Mouse (Mus musculus) ES-E14 (cell line): ENCODE results near the gene Dock10. TPM values are rescaled to one million over a fixed set of nuclear protein-coding genes. Genes with fewer than 3 reads are reported as not detected.

Experiments
- DNase-seq: peaks from one replicate; pipeline ENCODE4 v3.0.0-alpha.2; 2013; ENCODE audit warnings: low read depth, low spot score
- H3K27ac ChIP-seq: 2 replicates; pipeline ENCODE4 v1.5.1; 2012; ENCODE audit warnings: low read depth, mild to moderate bottlenecking, low read length, moderate library complexity, mixed read lengths; ENCODE audit not compliant: poor library complexity, insufficient read depth, severe bottlenecking
- H3K36me3 ChIP-seq: 2 replicates; pipeline ENCODE4 v1.6.1; 2012; ENCODE audit warnings: mild to moderate bottlenecking, low read length, moderate library complexity, mixed read lengths; ENCODE audit not compliant: control insufficient read depth, poor library complexity, insufficient read depth, severe bottlenecking
- H3K4me1 ChIP-seq, 2 experiments: fragments of 150-350 bp in 1 of 2; sonication (generic) in 1 of 2; 2 replicates each; pipeline ENCODE4 v1.6.1; 2012; ENCODE audit warnings: low read length in 2 of 2, mild to moderate bottlenecking in 1 of 2, mixed read lengths in 1 of 2; ENCODE audit not compliant: control insufficient read depth in 2 of 2, insufficient read depth in 2 of 2, poor library complexity in 1 of 2
- H3K4me3 ChIP-seq, 2 experiments: fragments of 150-350 bp in 1 of 2; sonication (generic) in 1 of 2; 2 replicates each; pipeline ENCODE4 v1.5.1; 2012; ENCODE audit warnings: low read length in 2 of 2, low read depth in 1 of 2, mild to moderate bottlenecking in 1 of 2, mixed read lengths in 1 of 2; ENCODE audit not compliant: insufficient read depth in 1 of 2, poor library complexity in 1 of 2, severe bottlenecking in 1 of 2
- H3K9ac ChIP-seq: 2 replicates; pipeline ENCODE4 v1.6.1; 2012; ENCODE audit warnings: low read depth, mild to moderate bottlenecking, low read length, mixed read lengths; ENCODE audit not compliant: poor library complexity, insufficient read depth, severe bottlenecking
- H3K9me3 ChIP-seq: fragments of 150-350 bp; sonication (generic); 2 replicates; pipeline ENCODE4 v1.6.1; 2012; ENCODE audit warnings: low read depth, mild to moderate bottlenecking, low read length; ENCODE audit not compliant: control insufficient read depth, insufficient read depth
- CHD2 ChIP-seq: IDR thresholded peaks from 2 replicates; pipeline ENCODE4 v1.6.1; 2014; ENCODE audit warnings: mild to moderate bottlenecking, low read depth, low read length, inconsistent platforms
- HCFC1 ChIP-seq: IDR thresholded peaks from 2 replicates; pipeline ENCODE4 v1.6.1; 2012; ENCODE audit warnings: low read length, inconsistent platforms, borderline replicate concordance; ENCODE audit not compliant: insufficient read depth
- MAFK ChIP-seq: IDR thresholded peaks from 2 replicates; pipeline ENCODE4 v1.6.1; 2014; ENCODE audit warnings: mild to moderate bottlenecking, low read depth, low read length, inconsistent platforms; ENCODE audit not compliant: insufficient read depth
- ZC3H11A ChIP-seq: IDR thresholded peaks from 2 replicates; pipeline ENCODE4 v1.6.1; 2012; ENCODE audit warnings: low read depth, mild to moderate bottlenecking, inconsistent platforms, low read length, borderline replicate concordance
- ZNF384 ChIP-seq: IDR thresholded peaks from 2 replicates; pipeline ENCODE4 v1.6.1; 2012; ENCODE audit warnings: low read depth, low read length, inconsistent platforms
- in situ Hi-C, 2 experiments: fragments of 600-800 bp; cut with MboI; formaldehyde crosslinking; loops; one replicate each; pipeline ENCODE4 v1.15.1; 2025; ENCODE audit warnings: low sequenced_read_pairs in 2 of 2, inconsistent platforms in 1 of 2; ENCODE audit not compliant: unreplicated experiment in 2 of 2
- total RNA-seq: library from RNA; depleted of rRNA; stranded (reverse); fragments of 300-350 nt; gene quantifications from 2 replicates; pipeline ENCODE4 v1.2.3, GENCODE M21; 2012

The Dock10 gene
- total RNA-seq, 1 experiment: 0.67 TPM

DNA sequence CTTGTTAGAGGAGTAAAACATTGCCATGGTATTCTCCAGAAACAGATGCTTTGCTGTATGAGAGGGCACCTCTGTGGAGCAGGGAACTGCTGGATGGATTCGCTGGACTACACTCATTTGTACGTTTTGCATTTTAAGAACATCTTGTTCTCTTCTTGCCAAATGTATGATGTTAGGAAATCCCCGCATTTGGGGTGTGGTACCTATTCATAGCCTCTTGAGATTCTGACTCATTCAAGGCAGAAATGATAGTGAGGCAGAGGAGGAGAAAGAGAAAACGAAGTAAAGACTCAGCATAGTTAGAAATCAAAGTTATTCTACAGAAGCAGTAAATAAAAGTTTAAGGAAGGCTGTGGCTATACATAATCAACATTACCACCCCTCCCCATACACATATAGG is 262.0 kb downstream of the Dock10 start:
- no peak overlapping the region for H3K9ac ChIP-seq
- no peak overlapping the region for H3K27ac ChIP-seq
- TF ChIP-seq HCFC1 (no peak), ZC3H11A (no peak), MAFK (no peak), CHD2 (no peak), ZNF384 (no peak)
- H3K36me3 ChIP-seq: no peaks in the 10 kb centered on the region
- DNase-seq: no peak
- no peaks in the 10 kb centered on the region for H3K9me3 ChIP-seq
- H3K4me3 ChIP-seq: no peak overlapping the region
- H3K4me1 ChIP-seq: no peaks in the 10 kb centered on the region
- in situ Hi-C loops: no loop called here

DNA sequence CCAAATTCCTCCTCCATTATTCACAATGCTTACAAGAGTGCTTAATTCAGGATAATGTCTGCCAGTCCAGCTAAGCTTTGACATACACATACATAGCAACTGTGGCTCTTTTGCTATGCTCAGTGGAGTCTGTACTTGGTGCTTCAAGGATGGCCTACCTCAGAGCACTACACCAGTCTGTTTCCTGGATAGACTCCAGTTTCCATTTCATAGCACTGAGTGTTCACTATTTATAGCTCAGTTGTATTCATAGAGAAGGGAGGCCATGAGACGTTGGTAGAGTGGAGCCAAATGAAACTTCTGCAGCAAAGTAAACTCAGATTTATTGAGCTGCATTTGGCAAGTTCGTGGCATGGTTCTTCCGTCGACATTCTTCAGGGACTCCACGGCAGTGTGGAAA is 274.9 kb downstream of the Dock10 start:
- Histone ChIP-seq H3K27ac (no peak overlapping the region), H3K9me3 (no peaks in the 10 kb centered on the region), H3K4me3 (no peak overlapping the region), H3K36me3 (no peaks in the 10 kb centered on the region), H3K9ac (no peak overlapping the region), H3K4me1 (no peaks in the 10 kb centered on the region)
- in situ Hi-C loops: no loop called here
- TF ChIP-seq CHD2 (no peak), ZNF384 (no peak), ZC3H11A (no peak)
- DNase-seq: no peak

DNA sequence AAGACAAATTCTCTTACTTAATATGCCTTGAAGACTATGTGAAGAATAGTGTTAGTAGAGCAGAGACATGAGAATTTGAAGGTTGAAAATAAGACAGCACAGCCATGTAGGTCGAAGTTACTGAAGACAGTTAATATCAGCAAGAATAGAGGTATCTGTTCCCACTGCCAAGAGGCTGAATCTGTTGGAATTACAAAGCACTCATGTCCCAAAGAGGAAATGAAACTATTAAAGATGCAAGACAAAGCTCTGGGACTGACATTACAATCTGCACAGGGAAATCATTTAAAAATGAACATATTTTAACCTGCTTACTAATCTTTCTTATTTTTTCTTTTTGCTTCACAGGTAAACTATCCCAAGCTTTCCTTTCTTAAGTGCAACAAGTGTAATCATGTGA is 283.4 kb downstream of the Dock10 start:
- Histone ChIP-seq H3K36me3 (no peaks in the 10 kb centered on the region), H3K4me1 (no peaks in the 10 kb centered on the region), H3K9ac (no peak overlapping the region), H3K4me3 (no peak overlapping the region), H3K27ac (no peak overlapping the region), H3K9me3 (no peaks in the 10 kb centered on the region)
- TF ChIP-seq ZNF384 (no peak), MAFK (no peak), HCFC1 (no peak), ZC3H11A (no peak)
- DNase-seq: no peak
- in situ Hi-C loops: no loop called here

DNA sequence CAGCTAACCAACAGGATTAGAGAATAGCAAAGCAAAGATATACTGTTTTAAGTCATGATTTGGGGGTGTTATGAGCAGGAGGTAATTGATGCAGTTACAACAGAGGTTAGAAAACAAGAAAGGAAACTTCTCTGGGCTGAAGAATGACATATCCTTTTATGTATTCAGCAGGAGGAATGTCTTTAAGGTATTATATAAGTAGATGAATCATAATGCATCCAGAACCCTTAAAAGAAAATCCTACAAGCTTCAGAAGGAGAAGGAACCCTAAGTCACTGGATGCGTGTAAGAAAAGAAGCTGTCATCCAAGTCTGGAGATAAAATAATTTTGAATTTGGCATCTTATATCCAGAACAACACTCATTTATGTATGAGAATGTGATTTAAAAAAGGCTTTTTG is 285.9 kb downstream of the Dock10 start:
- no peak overlapping the region for H3K27ac ChIP-seq
- in situ Hi-C loops: no loop called here

DNA sequence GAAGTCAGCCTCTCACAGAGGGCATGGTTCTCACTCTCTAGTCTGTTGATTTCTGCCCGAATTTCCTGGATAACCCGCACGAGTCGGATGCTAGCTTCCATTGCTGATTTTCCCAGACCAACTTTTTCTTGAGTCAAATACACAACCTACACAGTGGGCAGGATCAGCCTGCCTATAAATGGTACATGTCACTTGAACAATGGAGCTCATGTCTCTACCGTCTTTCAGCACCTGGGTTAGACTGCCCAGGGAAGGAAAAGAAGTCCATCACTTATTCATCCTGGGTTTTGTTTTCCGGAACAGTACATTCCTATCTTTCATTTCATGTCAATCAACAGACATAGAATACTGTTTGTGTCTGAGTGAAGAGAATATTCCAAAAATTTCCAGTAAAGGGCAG is 297.0 kb downstream of the Dock10 start, which contains the start of gene Gm45261:
Gene Gm45261 (minus strand): TSS at position 101 of the 400 bp plus-strand sequence.
- Histone ChIP-seq H3K4me3 (no peak within 1 kb of the TSS), H3K27ac (no peak within 1 kb of the TSS), H3K36me3 (no peaks in the 10 kb centered on the region), H3K4me1 (no peaks in the 10 kb centered on the region), H3K9ac (no peak within 1 kb of the TSS), H3K9me3 (no peaks in the 10 kb centered on the region)
- DNase-seq: no peak
- in situ Hi-C loops: no loop called here
- no peak for TF ChIP-seq ZNF384
- TF ChIP-seq HCFC1: no peak
- no peak for TF ChIP-seq ZC3H11A
- TF ChIP-seq MAFK: no peak
- TF ChIP-seq CHD2: no peak

More for the DNA sequence above, 285.9 kb downstream of the Dock10 start:
- DNase-seq: no peak
- Histone ChIP-seq H3K4me3 (no peak overlapping the region), H3K9ac (no peak overlapping the region), H3K36me3 (no peaks in the 10 kb centered on the region), H3K4me1 (no peaks in the 10 kb centered on the region), H3K9me3 (no peaks in the 10 kb centered on the region)
- TF ChIP-seq CHD2 (no peak), HCFC1 (no peak), ZC3H11A (no peak), ZNF384 (no peak), MAFK (no peak)
